Mouse (Mus musculus) spleen, postnatal 10 days (tissue): Measurements from ENCODE around the gene Flcn.

ENCODE experiments used
- DNase-seq, 2 experiments: peaks; one replicate each; pipeline ENCODE4 v3.0.0; 2021 to 2022; ENCODE audit warnings: low spot score in 2 of 2

Flcn gene

GRCm38 (mm10) chr11:59805656-59806055 lies 4.2 kb downstream of the Flcn start:
- DNase-seq: no peak

- DNase-seq: no peak
These were observed 4.6 kb downstream of the Flcn start for GRCm38 (mm10) chr11:59805256-59805655.

GRCm38 (mm10) chr11:59804409-59805110 lies 5.3 kb downstream of the Flcn start:
- peak in 1 of 2 experiments; percentile 13 for DNase-seq

GRCm38 (mm10) chr11:59803516-59803915 lies 6.3 kb downstream of the Flcn start:
- DNase-seq: no peak

GRCm38 (mm10) chr11:59801881-59802280 lies 7.9 kb downstream of the Flcn start:
- DNase-seq: no peak

- no peak for DNase-seq
These were observed 9.4 kb downstream of the Flcn start for GRCm38 (mm10) chr11:59800412-59800811.

GRCm38 (mm10) chr11:59793390-59793789 lies 16.4 kb downstream of the Flcn start:
- no peak for DNase-seq

- DNase-seq: no peak
These were observed 20.5 kb downstream of the Flcn start for GRCm38 (mm10) chr11:59789311-59789710.

- peak; percentile 16 to 58 for DNase-seq
These were observed 22.5 kb downstream of the Flcn start, which contains the start of gene Pld6 for GRCm38 (mm10) chr11:59787199-59787781. Gene Pld6 (minus strand): TSS chr11:59787645.

- DNase-seq: no peak
These were observed 23.2 kb downstream of the Flcn start for GRCm38 (mm10) chr11:59786444-59787198.

GRCm38 (mm10) chr11:59783591-59783990 lies 26.2 kb downstream of the Flcn start:
- DNase-seq: no peak

- no peak for DNase-seq
These were observed 27.7 kb downstream of the Flcn start for GRCm38 (mm10) chr11:59782091-59782590.

GRCm38 (mm10) chr11:59780241-59780640 lies 29.6 kb downstream of the Flcn start:
- no peak for DNase-seq

GRCm38 (mm10) chr11:59779406-59779805 lies 30.4 kb downstream of the Flcn start:
- no peak for DNase-seq

- no peak for DNase-seq
These were observed 31.0 kb downstream of the Flcn start for GRCm38 (mm10) chr11:59778874-59779223.

- peak; percentile 63 to 86 for DNase-seq
These were observed 31.5 kb downstream of the Flcn start for GRCm38 (mm10) chr11:59778181-59778873.

GRCm38 (mm10) chr11:59777259-59777658 lies 32.6 kb downstream of the Flcn start:
- DNase-seq: no peak

GRCm38 (mm10) chr11:59775435-59776148 lies 34.2 kb downstream of the Flcn start:
- no peak for DNase-seq

- no peak for DNase-seq
These were observed 35.3 kb downstream of the Flcn start for GRCm38 (mm10) chr11:59774522-59774921.

GRCm38 (mm10) chr11:59772902-59773301 lies 36.9 kb downstream of the Flcn start:
- DNase-seq: no peak

- no peak for DNase-seq
These were observed 37.5 kb downstream of the Flcn start for GRCm38 (mm10) chr11:59772291-59772690.
